In the genomic region with DNA sequence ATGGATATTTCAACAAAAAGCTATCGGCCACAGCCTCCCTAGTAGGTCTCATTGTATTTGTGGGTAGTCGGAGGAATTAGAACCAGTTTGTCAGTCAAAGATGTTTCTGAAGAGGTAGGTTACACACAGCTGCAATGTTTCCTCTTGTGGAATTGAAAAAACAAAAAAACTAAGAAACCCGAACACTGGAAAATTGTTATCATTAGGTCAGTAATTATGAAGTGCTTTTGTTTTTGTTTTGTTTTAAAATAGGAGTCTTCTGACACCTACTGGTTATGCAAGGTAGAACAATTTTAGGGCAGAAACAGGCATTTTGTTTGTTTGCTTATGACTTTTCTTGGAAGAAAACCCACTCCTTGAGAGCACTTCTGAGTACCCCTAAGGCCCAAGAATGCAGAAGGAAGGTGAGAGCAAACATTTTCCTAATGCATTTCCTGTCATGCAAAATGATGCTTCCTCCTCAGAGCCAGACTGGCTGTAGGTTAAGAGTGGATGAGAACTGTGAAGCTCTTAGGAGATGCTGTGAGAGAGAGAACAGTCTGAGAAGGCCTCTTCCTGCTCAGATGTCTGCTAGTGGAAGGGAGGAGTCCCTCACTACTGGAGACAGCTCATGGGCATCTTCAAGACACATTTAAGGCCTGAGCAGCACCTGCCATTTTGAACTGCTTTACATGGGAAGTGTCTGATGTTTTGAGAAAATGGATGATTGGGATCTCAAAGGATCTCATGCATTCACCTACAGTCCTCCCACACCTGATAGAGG, we compare ENCODE assay signal across 8 mouse cellular contexts. TPM values are rescaled to one million over a fixed set of nuclear protein-coding genes. Genes with fewer than 3 reads are reported as not detected.
DNase-seq lines count a peak whose midpoint lies in the region; ATAC-seq lines count a peak whose summit lies in the region.
"Had no signal": no experiment of that assay in that cellular context is flagged by ENCODE, and none has a peak within 500 bp of the region (broad histone marks: within the 10 kb centered on the region; RNA-seq: fewer than 3 reads in every experiment).

No protein-coding gene starts in this region.

- no peak for ATAC-seq in kidney, embryonic 15.5 days (replicated peaks; ENCODE audit: low FRiP score)

- H3K9me3 ChIP-seq in kidney, embryonic 15.5 days (replicated peaks), result no peaks in the 10 kb centered on the region
- no peaks in the 10 kb centered on the region for H3K9me3 ChIP-seq in megakaryocyte, embryonic 14.5 days

- no peaks in the 10 kb centered on the region for H3K36me3 ChIP-seq in kidney, embryonic 15.5 days
- H3K36me3 ChIP-seq in megakaryocyte, embryonic 14.5 days (replicated peaks; ENCODE audit: low read length), result no peaks in the 10 kb centered on the region

- no peak overlapping the region for H3K4me3 ChIP-seq in kidney, embryonic 15.5 days (replicated peaks)
- peak overlapping the region; percentile 78 for H3K4me3 ChIP-seq in megakaryocyte, embryonic 14.5 days (replicated peaks)

- H3K27ac ChIP-seq in kidney, embryonic 15.5 days, result 0 out of 2 replicates have a peak overlapping the region, but pooled peaks have one; percentile 55

- no peaks in the 10 kb centered on the region for H3K27me3 ChIP-seq in kidney, embryonic 15.5 days
- peaks cover 1% of the 10 kb centered on the region for H3K27me3 ChIP-seq in megakaryocyte, embryonic 14.5 days (replicated peaks)

- DNase-seq in kidney, postnatal 4 days, result no peak
- peak; percentile 43 for DNase-seq in CD4-positive, CD25-positive, alpha-beta regulatory T cell, adult 2 months (ENCODE audit: low read depth, low spot score)
- DNase-seq in Muller cell, postnatal 12 days (ENCODE audit: inconsistent ontology term), result peak; percentile 51
- no peak for DNase-seq in right cerebral cortex, postnatal 36 days (ENCODE audit: low spot score in 2 of 2)
- no peak for DNase-seq in right cerebral cortex, postnatal 4 days
- DNase-seq: lung, postnatal 14 days had no signal

- H3K4me2 ChIP-seq in kidney, embryonic 15.5 days, result peak overlapping the region; percentile 33; the same call in 1 of the 2 replicates

- no peak overlapping the region for H3K9ac ChIP-seq in kidney, embryonic 15.5 days

- peaks cover 66% of the 10 kb centered on the region for H3K4me1 ChIP-seq in kidney, embryonic 15.5 days
- peaks cover 19% of the 10 kb centered on the region for H3K4me1 ChIP-seq in megakaryocyte, embryonic 14.5 days

- 44% methylated on average over 3 of the region's 3 CpGs for WGBS in kidney, embryonic 15.5 days

RNA-seq across cellular contexts. Expression of a gene that starts 14.9 kb away (rescaled TPM):
- polyA plus RNA-seq in kidney, embryonic 15.5 days (2015; fragmentation: Nextera tagmentation; extraction: Ambion mirVana), result 27.1 and 27.5 TPM in 2 replicates
- polyA plus RNA-seq in megakaryocyte, embryonic 14.5 days (2012; ENCODE audit: insufficient read depth, low replicate concordance), result 0.09 and 0.40 TPM in 2 replicates

RNA-seq across cellular contexts. Expression of a gene that starts 15.1 kb away (rescaled TPM):
- 33.7 and 34.0 TPM in 2 replicates for polyA plus RNA-seq in kidney, embryonic 15.5 days (2015; fragmentation: Nextera tagmentation; extraction: Ambion mirVana)
- 0.44 and 19.0 TPM in 2 replicates for polyA plus RNA-seq in megakaryocyte, embryonic 14.5 days (2012; ENCODE audit: insufficient read depth, low replicate concordance)

Comparison
In these comparisons a context has a peak if more than half of its experiments do, and no peak if none do; other contexts are left out.
1. DNase-seq: peak in CD4-positive, CD25-positive, alpha-beta regulatory T cell, adult 2 months (single experiment) and Muller cell, postnatal 12 days (single experiment); none in kidney, postnatal 4 days (0 of 2), right cerebral cortex, postnatal 36 days (0 of 2) and right cerebral cortex, postnatal 4 days (single experiment).
2. RNA of a gene that starts 14.9 kb away (polyA plus RNA-seq): 27.1 to 27.5 TPM in kidney, embryonic 15.5 days; 0.09 to 0.40 TPM in megakaryocyte, embryonic 14.5 days; every median in the first group is over 10 times any median in the second.